Mouse (Mus musculus): ENCODE results near the gene Prr14.

GRCm38 (mm10) chr7:127513781-127514180, 54.4 kb downstream of the Prr14 start:
- TF ChIP-seq GATA1 (IDR thresholded peaks at IDR 0.05; ENCODE audit: low read length) (no peak), TAL1 (IDR thresholded peaks at IDR 0.05; ENCODE audit: low read length) (no peak)
